Mouse (Mus musculus): ENCODE measurements around the gene Crygc. TPM values are rescaled to one million over a fixed set of nuclear protein-coding genes. Genes with fewer than 3 reads are reported as not detected.

The Crygc gene
- not detected for polyA plus RNA-seq (2014; fragmentation: Illumina TruSeq; extraction: RNeasy Lipid Tissue Mini Kit (QIAGEN cat#74804); ENCODE audit: low read depth, low replicate concordance)

GRCm38 (mm10) chr1:65073589-65073988, at the start of gene Crygc:
Gene Crygc, minus strand, starts transcription at chr1:65073689.

GRCm38 (mm10) chr1:65122574-65123372, 49.3 kb upstream of the Crygc start, which contains the start of gene D630023F18Rik:
Gene D630023F18Rik, minus strand, starts transcription at chr1:65123214.

GRCm38 (mm10) chr1:65119438-65119837, 45.9 kb upstream of the Crygc start, which contains the start of gene Gm28845:
Gene Gm28845, minus strand, starts transcription at chr1:65119558.

GRCm38 (mm10) chr1:65103273-65103672, 29.8 kb upstream of the Crygc start, which contains the start of gene Cryga:
Gene Cryga, minus strand, starts transcription at chr1:65103373.

GRCm38 (mm10) chr1:65082188-65082587, 8.7 kb upstream of the Crygc start, which contains the start of gene Crygb:
Gene Crygb, minus strand, starts transcription at chr1:65082288.

GRCm38 (mm10) chr1:65063352-65063751, 10.1 kb downstream of the Crygc start, which contains the start of gene Crygd:
Gene Crygd, minus strand, starts transcription at chr1:65063452.

GRCm38 (mm10) chr1:65050952-65051351, 22.5 kb downstream of the Crygc start, which contains the start of gene Cryge:
Gene Cryge, minus strand, starts transcription at chr1:65051149.

GRCm38 (mm10) chr1:65032641-65033040, 40.8 kb downstream of the Crygc start, which contains the start of gene Akr1cl:
Gene Akr1cl, minus strand, starts transcription at chr1:65032759.

Other genes with a start within 250 kb of the Crygc start
- 2.0 TPM for gene Plekhm3, start 116.9 kb downstream of the Crygc start, polyA plus RNA-seq (2014; fragmentation: Illumina TruSeq; extraction: RNeasy Lipid Tissue Mini Kit (QIAGEN cat#74804); ENCODE audit: low read depth, low replicate concordance)
- not detected for gene Akr1cl, start 40.9 kb downstream of the Crygc start, polyA plus RNA-seq (2014; fragmentation: Illumina TruSeq; extraction: RNeasy Lipid Tissue Mini Kit (QIAGEN cat#74804); ENCODE audit: low read depth, low replicate concordance)
- not detected for gene Cryge, start 22.5 kb downstream of the Crygc start, polyA plus RNA-seq (2014; fragmentation: Illumina TruSeq; extraction: RNeasy Lipid Tissue Mini Kit (QIAGEN cat#74804); ENCODE audit: low read depth, low replicate concordance)
- gene Crygd, start 10.2 kb downstream of the Crygc start, polyA plus RNA-seq (2014; fragmentation: Illumina TruSeq; extraction: RNeasy Lipid Tissue Mini Kit (QIAGEN cat#74804); ENCODE audit: low read depth, low replicate concordance) = not detected
- not detected for gene Crygb, start 8.6 kb upstream of the Crygc start, polyA plus RNA-seq (2014; fragmentation: Illumina TruSeq; extraction: RNeasy Lipid Tissue Mini Kit (QIAGEN cat#74804); ENCODE audit: low read depth, low replicate concordance)
- gene Cryga, start 29.7 kb upstream of the Crygc start, polyA plus RNA-seq (2014; fragmentation: Illumina TruSeq; extraction: RNeasy Lipid Tissue Mini Kit (QIAGEN cat#74804); ENCODE audit: low read depth, low replicate concordance) = not detected
- gene Gm28845, start 45.9 kb upstream of the Crygc start, polyA plus RNA-seq (2014; fragmentation: Illumina TruSeq; extraction: RNeasy Lipid Tissue Mini Kit (QIAGEN cat#74804); ENCODE audit: low read depth, low replicate concordance) = not detected
- gene D630023F18Rik, start 49.5 kb upstream of the Crygc start, polyA plus RNA-seq (2014; fragmentation: Illumina TruSeq; extraction: RNeasy Lipid Tissue Mini Kit (QIAGEN cat#74804); ENCODE audit: low read depth, low replicate concordance) = 189 TPM
- gene Idh1, start 112.8 kb upstream of the Crygc start, polyA plus RNA-seq (2014; fragmentation: Illumina TruSeq; extraction: RNeasy Lipid Tissue Mini Kit (QIAGEN cat#74804); ENCODE audit: low read depth, low replicate concordance) = 1,602 TPM
- 22.3 TPM for gene Pikfyve, start 113.0 kb upstream of the Crygc start, polyA plus RNA-seq (2014; fragmentation: Illumina TruSeq; extraction: RNeasy Lipid Tissue Mini Kit (QIAGEN cat#74804); ENCODE audit: low read depth, low replicate concordance)
- not detected for gene Pth2r, start 208.4 kb upstream of the Crygc start, polyA plus RNA-seq (2014; fragmentation: Illumina TruSeq; extraction: RNeasy Lipid Tissue Mini Kit (QIAGEN cat#74804); ENCODE audit: low read depth, low replicate concordance)

Measured in kidney, adult 10 weeks (tissue).